Mouse (Mus musculus): ENCODE measurements around the gene Nans.

Gene Nans

GRCm38 (mm10) chr4:46532926-46533325 lies 43.9 kb downstream of the Nans start:
- no peak for DNase-seq (ENCODE audit: low read depth, low spot score)

DNA sequence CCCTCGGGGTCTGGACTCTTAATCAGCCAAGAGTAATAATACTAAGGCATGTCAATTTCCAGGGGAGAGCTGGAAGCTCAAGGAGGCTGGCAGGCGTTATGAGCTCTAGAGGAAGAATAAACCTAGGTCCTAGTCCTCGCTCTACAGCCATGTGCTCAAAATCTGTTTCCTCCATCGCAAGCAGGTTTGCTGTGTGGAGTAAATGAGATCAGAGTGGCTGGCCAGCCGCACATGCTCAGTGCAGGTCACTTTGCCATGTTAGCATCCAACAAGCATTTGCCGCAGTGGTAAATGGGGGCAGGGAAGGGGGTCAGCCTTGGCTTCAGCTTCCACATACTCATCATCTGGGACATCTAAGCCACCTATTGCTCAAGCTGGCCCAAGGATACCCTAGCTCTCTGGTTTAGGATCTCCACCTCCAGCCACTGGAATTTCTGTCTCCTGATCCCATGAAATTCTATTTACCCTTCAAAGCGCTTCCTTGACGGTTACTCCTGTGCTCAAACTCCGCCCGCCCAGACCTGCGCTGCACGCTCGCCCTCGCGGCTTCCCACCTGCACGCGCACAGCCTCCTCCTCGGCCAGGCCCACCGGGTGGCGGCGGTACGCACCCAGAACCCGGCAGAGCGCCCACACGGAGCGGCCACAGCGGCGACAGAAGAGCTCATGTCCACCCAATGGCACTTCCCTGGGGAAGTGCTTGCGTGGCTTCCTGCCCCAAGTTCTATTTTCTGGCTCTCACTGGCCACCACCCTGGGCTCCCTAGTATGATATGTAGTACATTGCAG lies 45.1 kb downstream of the Nans start:
- peak; percentile 19 for DNase-seq (ENCODE audit: low read depth, low spot score)

DNA sequence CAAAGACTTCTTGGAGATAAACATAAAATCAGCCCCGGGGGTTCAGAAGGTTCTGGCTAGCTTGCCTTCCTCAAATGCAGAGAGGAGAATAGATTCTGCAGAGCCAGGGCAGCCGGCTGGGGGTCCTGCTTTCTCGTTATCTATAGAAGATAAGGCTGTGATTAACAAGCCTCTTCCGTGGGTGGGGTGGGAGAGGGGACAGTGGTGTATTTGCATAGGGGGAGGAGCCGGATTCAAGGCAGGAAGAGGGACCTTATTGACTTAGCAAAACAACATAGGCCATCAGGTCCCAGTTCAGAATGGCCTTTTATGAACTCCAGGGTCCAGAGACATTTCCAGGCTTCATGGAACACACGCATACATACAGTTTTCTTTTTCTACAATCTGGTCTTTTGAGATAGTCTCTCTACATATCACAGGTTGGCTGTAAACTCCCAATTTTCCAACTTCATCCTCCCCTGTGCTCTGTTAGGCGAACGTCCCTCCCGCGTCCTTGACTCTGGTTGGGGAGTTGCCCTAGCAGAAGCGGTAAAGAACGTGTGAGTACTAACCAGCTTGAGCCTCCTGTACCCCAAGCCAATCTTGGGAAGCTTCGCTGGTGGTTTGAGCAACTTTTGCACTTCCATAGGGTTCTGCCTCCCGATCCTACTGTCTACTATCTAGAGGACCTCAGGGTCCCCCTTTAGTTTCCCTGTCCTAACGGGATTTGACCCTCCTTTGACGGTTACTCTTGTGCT lies 46.2 kb downstream of the Nans start:
- peak; percentile 25 for DNase-seq (ENCODE audit: low read depth, low spot score)

DNA sequence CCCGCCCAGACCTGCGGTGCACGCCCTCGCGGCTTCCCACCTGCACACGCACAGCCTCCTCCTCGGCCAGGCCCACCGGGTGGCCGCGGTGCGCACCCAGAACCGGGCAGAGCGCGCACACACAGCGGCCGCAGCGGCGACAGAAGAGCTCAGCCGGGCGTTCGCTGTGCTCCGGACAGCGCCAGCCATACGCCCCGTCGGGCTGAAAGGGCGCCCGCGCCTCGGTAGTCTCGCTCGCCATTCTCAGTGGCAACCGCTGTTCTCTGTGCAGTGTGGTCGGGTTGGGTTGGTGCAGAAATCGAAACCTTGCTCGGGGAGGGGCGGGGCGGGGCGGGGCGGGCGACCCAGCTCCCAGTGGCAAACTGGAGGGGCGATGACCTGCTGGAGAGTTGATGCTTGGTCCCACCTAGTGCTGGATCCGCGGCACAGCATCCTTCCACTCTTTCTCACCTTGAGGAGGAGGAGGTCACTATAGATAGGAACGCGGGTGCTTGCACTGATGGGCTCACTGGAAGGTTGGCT lies 46.9 kb downstream of the Nans start, which contains the start of gene Trim14:
TSS of gene Trim14 (minus strand) at position 302 of the 522 bp plus-strand sequence.
- DNase-seq (ENCODE audit: low read depth, low spot score) = peak; percentile 91

DNA sequence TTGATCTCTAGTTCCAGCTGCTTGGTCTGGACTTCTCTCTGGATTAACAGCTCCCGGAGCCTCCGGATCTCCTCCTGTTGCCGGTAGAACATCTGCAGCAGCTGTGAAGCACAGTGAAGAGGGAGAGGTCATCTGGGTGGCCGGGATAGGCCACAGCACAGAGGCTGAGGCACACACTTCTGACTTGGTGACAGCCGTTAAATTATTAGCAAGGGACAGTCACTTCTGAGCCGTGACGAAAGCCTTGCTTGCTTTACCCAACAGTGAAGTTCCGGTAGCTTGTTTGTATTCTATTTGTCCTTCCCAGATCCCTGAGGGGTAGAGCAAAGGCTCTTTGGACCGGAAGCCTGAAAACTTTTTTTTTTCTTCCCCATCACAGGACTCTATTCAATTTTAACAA lies 50.1 kb downstream of the Nans start:
- no peak for DNase-seq (ENCODE audit: low read depth, low spot score)

- no peak for DNase-seq (ENCODE audit: low read depth, low spot score)
Observed at GRCm38 (mm10) chr4:46541707-46542106, 52.7 kb downstream of the Nans start.

- DNase-seq (ENCODE audit: low read depth, low spot score) = no peak
Observed at GRCm38 (mm10) chr4:46543366-46544050, 54.5 kb downstream of the Nans start.

DNA sequence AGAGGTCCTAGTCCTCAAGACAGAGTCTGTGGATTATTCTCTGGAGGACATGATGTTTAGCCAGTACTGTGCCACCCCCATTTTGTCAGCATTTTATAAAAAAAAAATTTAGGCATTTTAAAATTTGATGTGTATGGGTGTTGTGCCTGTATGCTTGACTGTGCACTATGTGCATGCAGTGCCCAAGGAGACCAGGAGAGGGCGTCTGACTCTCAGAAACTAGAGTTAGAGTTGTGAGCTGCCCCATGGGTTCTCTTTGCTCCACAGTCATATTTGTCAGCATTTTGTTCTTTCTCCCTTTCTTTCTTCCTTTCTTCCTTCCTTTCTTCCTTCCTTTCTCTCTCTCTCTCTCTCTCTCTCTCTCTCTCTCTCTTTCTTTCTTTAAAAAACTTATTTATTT lies 55.3 kb downstream of the Nans start:
- peak; percentile 42 for DNase-seq (ENCODE audit: low read depth, low spot score)

DNA sequence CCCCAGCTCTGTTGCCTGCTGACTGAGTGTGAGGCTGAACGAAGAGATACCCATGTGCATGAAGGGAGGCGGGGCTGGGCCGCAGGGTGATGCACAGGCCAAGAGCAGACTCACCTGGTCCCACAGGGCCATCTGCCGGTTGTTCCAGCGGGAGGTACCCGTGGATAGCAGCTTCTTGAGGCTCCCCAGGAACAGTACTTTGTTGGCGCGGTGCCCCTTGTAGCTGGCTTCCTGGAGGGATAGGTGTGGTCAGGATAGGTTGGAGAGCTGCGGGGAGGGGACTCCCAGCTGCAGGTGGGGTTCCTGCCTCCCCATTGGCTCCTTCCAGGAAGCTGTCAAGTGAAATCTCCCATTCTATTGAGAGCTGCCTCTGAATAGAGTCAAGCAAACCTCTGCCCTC lies 56.5 kb downstream of the Nans start:
- peak; percentile 62 for DNase-seq (ENCODE audit: low read depth, low spot score)

DNA sequence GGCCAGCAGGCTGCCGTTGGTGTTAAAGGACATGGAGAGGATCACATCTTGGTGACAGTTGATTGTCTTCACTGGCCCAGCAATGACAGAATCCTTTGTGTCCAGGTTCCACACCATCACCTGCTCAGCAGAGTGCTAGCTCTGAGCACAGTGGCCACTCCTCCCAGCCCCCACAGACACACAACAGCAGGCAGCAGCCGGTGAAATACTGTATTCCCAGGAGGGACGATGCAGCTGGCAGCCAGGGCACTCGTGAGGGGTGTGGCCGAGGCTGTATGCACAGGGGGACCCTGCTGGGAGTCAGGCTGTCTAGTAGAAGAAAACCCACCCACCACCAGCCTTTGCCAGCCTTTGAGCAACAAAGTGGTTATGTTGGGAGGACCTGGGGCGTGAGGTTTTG lies 57.7 kb downstream of the Nans start:
- no peak for DNase-seq (ENCODE audit: low read depth, low spot score)

GRCm38 (mm10) chr4:46549979-46550378 lies 60.9 kb downstream of the Nans start:
- DNase-seq (ENCODE audit: low read depth, low spot score) = no peak

DNA sequence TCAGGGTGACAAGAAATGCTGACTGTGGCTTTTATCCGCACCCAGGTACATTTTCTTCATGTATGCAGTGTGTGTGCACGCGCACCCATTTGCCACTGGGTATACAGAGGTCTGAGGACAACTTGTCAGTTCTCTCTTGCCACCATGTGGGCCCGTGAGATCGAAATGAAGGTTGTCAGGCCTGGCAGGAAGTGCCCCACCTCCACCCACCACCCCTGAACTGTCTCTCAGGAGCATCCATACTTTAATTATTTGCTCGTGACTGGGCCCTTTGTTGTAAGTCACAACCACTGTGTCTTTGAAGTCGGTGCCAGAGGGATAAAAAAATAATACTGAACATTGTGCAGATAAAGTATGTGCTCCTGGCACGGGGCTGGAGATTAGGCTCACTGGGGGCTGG lies 61.4 kb downstream of the Nans start:
- DNase-seq (ENCODE audit: low read depth, low spot score) = no peak

Measured in ES-CJ7 (cell line).